Mouse (Mus musculus): ENCODE results near the gene Cldn13.

DNA sequence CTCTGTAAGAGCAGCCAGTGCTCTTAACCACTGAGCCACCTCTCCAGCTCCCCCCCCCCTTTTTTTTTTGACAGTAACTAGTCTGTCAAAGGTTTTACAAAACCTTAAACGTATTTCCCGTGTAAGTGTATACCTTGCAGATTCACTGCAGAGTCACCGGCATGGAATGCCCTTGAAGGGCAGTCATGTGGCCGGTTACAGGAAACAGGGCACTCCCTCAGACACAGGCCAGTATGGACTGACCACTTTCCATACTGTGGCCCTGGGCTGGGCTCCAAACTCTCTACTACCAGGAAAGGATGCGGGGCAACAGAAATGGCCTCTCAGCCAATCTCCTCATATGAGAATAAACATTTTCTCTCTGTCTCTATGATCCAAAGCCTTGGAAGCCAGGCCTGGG, 40.2 kb upstream of the Cldn13 start:
- TF ChIP-seq CTCF (conservative IDR thresholded peaks at IDR 0.05; ENCODE audit: low read length) (no peak), POU5F1 (IDR thresholded peaks at IDR 0.05; ENCODE audit: borderline replicate concordance, low read length) (no peak)
